Mouse (Mus musculus): ENCODE data around the gene Pgrmc2. TPM values are rescaled to one million over a fixed set of nuclear protein-coding genes. Genes with fewer than 3 reads are reported as not detected.

Pgrmc2 gene
- polyA plus RNA-seq, 1 experiment: 58.1 TPM

GRCm38 (mm10) chr3:41059249-41059648 lies 23.6 kb downstream of the Pgrmc2 start:
- Histone ChIP-seq H3K4me2 (ENCODE audit: low read depth) (no peak overlapping the region), H3K27me3 (ENCODE audit: control insufficient read depth, insufficient read depth, insufficient read length) (no peaks in the 10 kb centered on the region)

GRCm38 (mm10) chr3:41058395-41058794 lies 24.5 kb downstream of the Pgrmc2 start:
- Histone ChIP-seq H3K4me3 (no peak overlapping the region), H3K36me3 (ENCODE audit: control insufficient read depth, insufficient read depth) (no peaks in the 10 kb centered on the region), H3K4me2 (ENCODE audit: low read depth) (no peak overlapping the region), H3K79me2 (ENCODE audit: control insufficient read depth, insufficient read depth) (no peaks in the 10 kb centered on the region), H3K27me3 (ENCODE audit: control insufficient read depth, insufficient read depth, insufficient read length) (no peaks in the 10 kb centered on the region), H3ac (ENCODE audit: control insufficient read depth, insufficient read length) (no peak overlapping the region)
- TF ChIP-seq MAX (IDR thresholded peaks at IDR 0.05; ENCODE audit: low read depth) (no peak), USF1 (IDR thresholded peaks at IDR 0.05; ENCODE audit: low read depth) (no peak), REST (IDR thresholded peaks at IDR 0.05; ENCODE audit: insufficient read depth, insufficient read length) (no peak), SRF (IDR thresholded peaks at IDR 0.05; ENCODE audit: control insufficient read depth, insufficient read length, low read depth) (no peak), MYOG (IDR thresholded peaks at IDR 0.05; ENCODE audit: control insufficient read depth in 1 of 3, insufficient read depth in 1 of 3, insufficient read length in 2 of 3, low read depth in 2 of 3) (no peak), MYOD1 (IDR thresholded peaks at IDR 0.05; ENCODE audit: control insufficient read depth in 1 of 3, insufficient read length in 2 of 3, low read depth in 2 of 3) (no peak), POLR2A (IDR thresholded peaks at IDR 0.05; ENCODE audit: insufficient read length, low read depth) (no peak), CEBPB (IDR thresholded peaks at IDR 0.05; ENCODE audit: insufficient read depth, poor library complexity, severe bottlenecking) (no peak), POLR2AphosphoS2 (IDR thresholded peaks at IDR 0.05; ENCODE audit: insufficient read length, low read depth) (no peak), E2F4 (IDR thresholded peaks at IDR 0.05; ENCODE audit: insufficient read depth) (no peak)

More at GRCm38 (mm10) chr3:41059249-41059648, 23.6 kb downstream of the Pgrmc2 start:
- Histone ChIP-seq H3K4me3 (no peak overlapping the region), H3K36me3 (ENCODE audit: control insufficient read depth, insufficient read depth) (peaks cover 4% of the 10 kb centered on the region), H3ac (ENCODE audit: control insufficient read depth, insufficient read length) (no peak overlapping the region), H3K79me2 (ENCODE audit: control insufficient read depth, insufficient read depth) (no peaks in the 10 kb centered on the region)
- TF ChIP-seq POLR2A (IDR thresholded peaks at IDR 0.05; ENCODE audit: insufficient read length, low read depth): no peak
- no peak for TF ChIP-seq POLR2AphosphoS2 (IDR thresholded peaks at IDR 0.05; ENCODE audit: insufficient read length, low read depth)
- no peak for TF ChIP-seq MYOG (IDR thresholded peaks at IDR 0.05; ENCODE audit: control insufficient read depth in 1 of 3, insufficient read depth in 1 of 3, insufficient read length in 2 of 3, low read depth in 2 of 3)
- no peak for TF ChIP-seq CEBPB (IDR thresholded peaks at IDR 0.05; ENCODE audit: insufficient read depth, poor library complexity, severe bottlenecking)

GRCm38 (mm10) chr3:41053334-41053733 lies 29.5 kb downstream of the Pgrmc2 start:
- H3K36me3 ChIP-seq (ENCODE audit: control insufficient read depth, insufficient read depth): no peaks in the 10 kb centered on the region
- TF ChIP-seq MYOD1 (IDR thresholded peaks at IDR 0.05; ENCODE audit: control insufficient read depth in 1 of 3, insufficient read length in 2 of 3, low read depth in 2 of 3) (no peak), SRF (IDR thresholded peaks at IDR 0.05; ENCODE audit: control insufficient read depth, insufficient read length, low read depth) (no peak), MYOG (IDR thresholded peaks at IDR 0.05; ENCODE audit: control insufficient read depth in 1 of 3, insufficient read depth in 1 of 3, insufficient read length in 2 of 3, low read depth in 2 of 3) (no peak), CEBPB (IDR thresholded peaks at IDR 0.05; ENCODE audit: insufficient read depth, poor library complexity, severe bottlenecking) (no peak), POLR2AphosphoS2 (IDR thresholded peaks at IDR 0.05; ENCODE audit: insufficient read length, low read depth) (no peak), MAX (IDR thresholded peaks at IDR 0.05; ENCODE audit: low read depth) (no peak), REST (IDR thresholded peaks at IDR 0.05; ENCODE audit: insufficient read depth, insufficient read length) (no peak), E2F4 (IDR thresholded peaks at IDR 0.05; ENCODE audit: insufficient read depth) (no peak), POLR2A (IDR thresholded peaks at IDR 0.05; ENCODE audit: insufficient read length, low read depth) (no peak), TCF12 (IDR thresholded peaks at IDR 0.05; ENCODE audit: insufficient read depth, poor library complexity, severe bottlenecking) (no peak), TCF3 (IDR thresholded peaks at IDR 0.05; ENCODE audit: insufficient read length, low read depth) (no peak), USF1 (IDR thresholded peaks at IDR 0.05; ENCODE audit: low read depth) (no peak)
- no peak overlapping the region for H3K4me2 ChIP-seq (ENCODE audit: low read depth)
- H3ac ChIP-seq (ENCODE audit: control insufficient read depth, insufficient read length): no peak overlapping the region
- H3K27me3 ChIP-seq (ENCODE audit: control insufficient read depth, insufficient read depth, insufficient read length): no peaks in the 10 kb centered on the region
- no peak overlapping the region for H3K4me3 ChIP-seq
- no peaks in the 10 kb centered on the region for H3K79me2 ChIP-seq (ENCODE audit: control insufficient read depth, insufficient read depth)

- no peak for TF ChIP-seq E2F4 (IDR thresholded peaks at IDR 0.05; ENCODE audit: insufficient read depth)
- TF ChIP-seq TCF3 (IDR thresholded peaks at IDR 0.05; ENCODE audit: insufficient read length, low read depth): no peak
- Histone ChIP-seq H3K4me3 (no peak overlapping the region), H3K4me2 (ENCODE audit: low read depth) (no peak overlapping the region), H3K79me2 (ENCODE audit: control insufficient read depth, insufficient read depth) (no peaks in the 10 kb centered on the region), H3K36me3 (ENCODE audit: control insufficient read depth, insufficient read depth) (no peaks in the 10 kb centered on the region), H3K27me3 (ENCODE audit: control insufficient read depth, insufficient read depth, insufficient read length) (no peaks in the 10 kb centered on the region), H3ac (ENCODE audit: control insufficient read depth, insufficient read length) (no peak overlapping the region)
These were observed 35.0 kb downstream of the Pgrmc2 start for GRCm38 (mm10) chr3:41047838-41048237.

GRCm38 (mm10) chr3:41043756-41044354 lies 39.0 kb downstream of the Pgrmc2 start:
- Histone ChIP-seq H3K4me3 (no peak overlapping the region), H3K36me3 (ENCODE audit: control insufficient read depth, insufficient read depth) (no peaks in the 10 kb centered on the region), H3ac (ENCODE audit: control insufficient read depth, insufficient read length) (no peak overlapping the region), H3K27me3 (ENCODE audit: control insufficient read depth, insufficient read depth, insufficient read length) (no peaks in the 10 kb centered on the region), H3K79me2 (ENCODE audit: control insufficient read depth, insufficient read depth) (no peaks in the 10 kb centered on the region), H3K4me2 (ENCODE audit: low read depth) (no peak overlapping the region)
- TF ChIP-seq TCF12 (IDR thresholded peaks at IDR 0.05; ENCODE audit: insufficient read depth, poor library complexity, severe bottlenecking) (no peak), REST (IDR thresholded peaks at IDR 0.05; ENCODE audit: insufficient read depth, insufficient read length) (no peak), TCF3 (IDR thresholded peaks at IDR 0.05; ENCODE audit: insufficient read length, low read depth) (no peak), POLR2A (IDR thresholded peaks at IDR 0.05; ENCODE audit: insufficient read length, low read depth) (no peak), SRF (IDR thresholded peaks at IDR 0.05; ENCODE audit: control insufficient read depth, insufficient read length, low read depth) (no peak), USF1 (IDR thresholded peaks at IDR 0.05; ENCODE audit: low read depth) (no peak)
